Mouse (Mus musculus) natural killer cell, adult 2 months (primary cell): ENCODE data around the gene Naa38.
A peak's percentile ranks its signal among the peaks of the same experiment; 100 is the strongest.

ENCODE experiments used
- DNase-seq, 2 experiments: peaks; one replicate each; pipeline ENCODE4 v3.0.0; 2022; ENCODE audit warnings: low spot score in 2 of 2

Gene Naa38

DNA sequence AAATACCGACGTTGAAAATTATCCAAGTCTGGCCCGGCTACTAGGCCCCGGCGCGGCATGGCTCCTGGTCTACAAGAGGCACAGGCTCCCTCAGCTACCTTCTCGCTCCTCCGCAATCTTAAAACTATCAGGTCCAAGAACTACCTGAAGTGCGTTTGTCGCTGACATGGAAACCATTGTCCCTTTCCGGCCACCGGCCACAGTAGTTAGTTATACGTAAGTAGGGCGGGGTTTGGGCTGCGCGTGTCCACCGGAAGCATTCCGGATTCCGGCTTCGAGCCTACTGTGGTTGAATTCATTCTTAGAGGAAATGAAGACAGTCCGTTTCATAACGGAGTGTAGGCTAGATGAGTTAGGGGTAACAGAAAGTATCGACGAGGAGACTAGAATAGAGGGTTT lies at the start of gene Naa38, which contains the start of gene Cyb5d1:
TSS of gene Naa38 (plus strand) at position 253 of the 399 bp plus-strand sequence.
TSS of gene Cyb5d1 (minus strand) at position 397 of the 399 bp plus-strand sequence.
- peak; percentile 91 to 93 for DNase-seq

DNA sequence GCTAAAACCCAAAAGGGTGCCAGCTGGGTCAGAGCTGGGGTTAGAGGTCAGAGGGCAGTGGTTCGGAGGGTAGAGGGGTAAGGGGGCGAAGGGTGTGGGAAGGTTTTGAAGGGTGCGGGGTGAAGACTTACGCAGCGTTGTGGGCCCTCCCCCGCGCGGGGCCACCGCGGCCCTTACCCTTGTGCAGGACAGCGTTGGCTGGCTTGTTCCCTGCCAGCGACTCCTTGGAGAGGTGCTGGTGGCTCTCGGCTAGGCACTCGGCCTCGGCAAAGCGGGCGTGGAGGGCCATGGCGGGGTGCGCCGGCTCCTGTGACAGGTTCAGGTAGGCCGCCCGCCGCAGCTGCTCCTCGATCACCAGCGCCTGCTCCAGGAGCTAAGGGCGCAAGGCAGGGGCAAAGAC lies 48.8 kb upstream of the Naa38 start:
- no peak for DNase-seq

DNA sequence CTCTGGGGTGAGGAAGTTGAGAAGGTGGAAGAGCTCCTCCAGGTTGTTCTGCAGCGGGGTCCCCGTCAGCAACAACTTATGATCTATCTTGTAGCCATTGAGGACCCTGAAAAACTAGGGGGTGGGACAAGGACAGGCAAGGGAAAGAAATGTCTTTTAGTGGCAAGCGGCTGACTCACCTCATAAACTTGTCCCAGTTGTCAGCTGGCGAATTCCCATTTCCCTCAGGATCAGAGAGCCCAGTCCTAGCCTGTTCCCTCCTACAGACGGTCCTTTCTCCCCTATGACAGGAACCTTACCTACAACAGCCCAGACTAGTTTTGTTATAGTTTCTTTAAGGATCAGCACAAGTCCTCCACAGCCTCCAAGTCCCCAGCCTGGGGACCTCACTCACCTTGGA lies 38.7 kb upstream of the Naa38 start:
- no peak for DNase-seq

DNA sequence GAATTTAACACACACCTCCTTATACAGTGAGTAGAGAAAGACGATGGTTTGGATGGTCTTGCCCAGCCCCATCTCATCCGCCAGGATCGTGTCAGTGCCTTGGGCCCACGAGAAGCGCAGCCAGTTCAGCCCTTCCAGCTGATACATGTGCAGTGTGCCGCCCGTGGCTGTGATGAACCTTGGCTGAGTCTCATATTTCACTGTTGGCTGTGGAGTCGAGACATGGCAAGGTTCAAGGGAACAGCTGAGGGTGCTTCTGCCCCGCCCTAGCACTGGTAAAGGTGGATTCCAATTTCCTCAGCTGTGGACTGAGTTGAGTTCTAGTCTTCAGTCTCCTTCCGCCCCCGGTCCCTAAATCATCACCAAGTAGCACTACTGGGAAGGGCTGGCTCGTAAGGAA lies 37.6 kb upstream of the Naa38 start:
- DNase-seq = no peak

DNA sequence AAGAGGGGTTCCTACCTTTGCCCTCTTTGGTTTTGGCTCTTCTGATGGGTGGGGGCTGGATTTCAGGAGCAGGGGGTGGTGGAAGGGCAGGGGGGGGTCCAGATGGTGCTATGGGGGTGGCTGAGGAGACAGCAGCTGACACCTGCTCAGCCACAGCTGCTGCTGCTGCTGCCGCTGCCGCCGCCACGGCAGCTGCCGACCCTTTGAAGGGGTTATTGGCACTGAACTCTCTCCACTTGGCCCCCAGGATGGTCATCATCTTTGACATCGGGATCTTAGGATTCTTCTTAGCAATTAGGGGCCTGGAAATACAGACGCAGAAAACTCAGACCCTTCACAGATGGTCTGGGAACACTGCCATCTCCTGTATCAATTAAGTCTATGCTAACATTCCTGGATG lies 33.3 kb upstream of the Naa38 start:
- no peak for DNase-seq

DNA sequence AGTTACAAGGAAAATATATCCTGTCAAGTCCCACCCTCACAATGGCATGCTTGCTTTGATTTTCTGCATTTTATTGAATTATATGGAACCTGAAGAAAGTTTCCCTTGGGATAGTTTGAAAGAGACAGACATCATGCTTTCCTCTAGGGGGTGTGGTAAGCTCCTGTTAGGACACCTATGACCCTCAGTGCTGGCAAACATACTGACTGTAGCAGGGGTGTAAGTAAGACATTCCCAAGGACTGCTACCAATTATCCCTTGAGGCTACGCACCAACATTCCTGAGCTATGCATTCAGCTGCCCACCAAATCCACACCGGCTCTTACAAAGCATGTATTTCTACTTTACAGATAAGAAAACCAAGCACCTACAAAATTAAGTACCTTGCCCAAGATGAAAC lies 32.8 kb upstream of the Naa38 start:
- DNase-seq = no peak

DNA sequence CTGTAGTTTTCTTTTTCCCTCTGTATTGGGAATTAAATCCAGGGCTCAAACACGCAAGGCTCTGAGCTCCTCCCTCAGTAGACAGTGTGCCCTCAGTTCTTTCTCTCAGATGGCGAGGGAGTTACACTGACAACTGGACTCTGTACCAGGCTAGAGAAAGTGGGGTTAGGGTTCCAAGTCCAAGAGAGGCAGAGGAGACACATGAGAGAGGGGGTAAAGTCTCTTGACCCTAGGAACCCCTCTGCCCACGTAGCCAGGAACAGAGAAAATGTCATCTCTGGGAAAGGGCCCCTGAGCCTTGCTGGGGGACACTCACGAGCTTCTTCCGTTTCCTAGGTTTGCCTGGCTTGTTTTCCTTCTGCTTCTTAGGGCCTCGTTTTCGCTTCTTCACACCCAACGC lies 30.9 kb upstream of the Naa38 start:
- no peak for DNase-seq

DNA sequence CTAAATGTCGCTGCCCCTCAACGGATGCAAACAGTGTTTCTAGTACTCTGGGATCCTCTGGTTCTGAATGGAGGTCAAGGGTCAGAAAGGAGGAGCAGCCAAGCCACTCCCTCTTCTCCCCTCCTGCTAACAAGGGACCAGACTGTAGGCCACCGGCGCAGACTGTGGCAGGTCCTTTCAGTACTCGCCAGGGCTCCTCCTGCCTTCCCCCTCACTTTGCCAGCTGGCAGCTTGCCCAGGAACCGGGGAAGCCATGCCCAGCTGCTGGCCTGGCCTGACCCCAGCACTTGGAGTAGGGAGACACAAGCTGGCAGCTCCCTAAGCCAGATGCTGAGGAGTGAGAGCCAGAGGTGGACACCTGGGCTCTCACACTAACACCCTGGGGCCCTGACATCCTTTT lies 30.4 kb upstream of the Naa38 start:
- no peak for DNase-seq

DNA sequence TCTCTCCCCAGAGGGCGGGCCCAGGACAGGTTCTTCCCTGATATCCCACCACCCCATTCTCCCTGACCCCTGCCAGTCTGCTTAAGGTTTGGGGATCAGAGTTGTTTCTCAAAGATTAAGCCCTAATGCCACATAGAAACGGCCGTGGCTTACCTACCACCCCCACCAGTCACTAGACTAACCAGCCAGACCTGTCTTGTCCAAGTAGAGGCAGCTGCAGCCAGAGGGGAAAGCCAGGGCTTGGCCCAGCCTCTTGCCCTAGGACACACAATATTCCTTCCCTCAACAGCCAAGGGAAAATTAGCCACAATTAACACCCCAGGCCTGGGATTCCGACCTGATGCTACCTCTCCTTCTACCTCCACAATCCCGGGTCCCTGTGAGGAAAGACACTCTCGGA lies 29.6 kb upstream of the Naa38 start:
- DNase-seq = no peak

DNA sequence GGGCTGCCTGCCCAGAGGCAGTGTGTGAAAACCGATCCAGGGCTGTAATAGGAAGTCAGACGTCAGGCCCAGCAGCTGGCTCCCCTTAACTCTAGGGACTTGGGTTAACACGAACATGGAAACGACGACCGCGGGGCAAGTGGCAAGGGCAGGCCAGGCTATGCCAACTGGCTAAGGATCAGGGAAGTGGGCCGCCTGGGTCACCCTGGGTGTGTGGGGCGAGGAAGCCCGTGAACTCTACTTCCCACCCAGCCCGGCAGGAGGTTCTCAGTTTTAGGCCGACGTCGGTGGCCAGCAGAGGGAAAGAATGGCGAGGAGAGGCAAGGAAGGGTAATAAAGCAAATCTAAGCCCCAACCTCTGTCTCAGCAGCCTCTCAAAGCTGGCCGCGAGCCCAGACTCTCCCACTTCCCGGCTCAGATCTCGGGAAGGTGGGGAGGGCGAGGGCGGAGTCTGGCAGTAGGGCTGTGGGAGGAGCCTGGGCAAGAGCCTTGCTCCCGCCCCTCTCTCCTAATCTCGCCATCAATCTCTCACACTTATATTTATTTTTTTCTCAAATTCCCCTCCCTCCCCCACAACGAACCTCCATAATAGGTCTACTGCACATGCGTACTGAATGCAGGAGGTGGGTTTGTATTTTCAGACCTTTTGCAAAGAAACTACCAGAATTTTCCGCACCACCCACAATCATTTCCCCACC lies 29.0 kb upstream of the Naa38 start:
- peak; percentile 83 to 84 for DNase-seq

DNA sequence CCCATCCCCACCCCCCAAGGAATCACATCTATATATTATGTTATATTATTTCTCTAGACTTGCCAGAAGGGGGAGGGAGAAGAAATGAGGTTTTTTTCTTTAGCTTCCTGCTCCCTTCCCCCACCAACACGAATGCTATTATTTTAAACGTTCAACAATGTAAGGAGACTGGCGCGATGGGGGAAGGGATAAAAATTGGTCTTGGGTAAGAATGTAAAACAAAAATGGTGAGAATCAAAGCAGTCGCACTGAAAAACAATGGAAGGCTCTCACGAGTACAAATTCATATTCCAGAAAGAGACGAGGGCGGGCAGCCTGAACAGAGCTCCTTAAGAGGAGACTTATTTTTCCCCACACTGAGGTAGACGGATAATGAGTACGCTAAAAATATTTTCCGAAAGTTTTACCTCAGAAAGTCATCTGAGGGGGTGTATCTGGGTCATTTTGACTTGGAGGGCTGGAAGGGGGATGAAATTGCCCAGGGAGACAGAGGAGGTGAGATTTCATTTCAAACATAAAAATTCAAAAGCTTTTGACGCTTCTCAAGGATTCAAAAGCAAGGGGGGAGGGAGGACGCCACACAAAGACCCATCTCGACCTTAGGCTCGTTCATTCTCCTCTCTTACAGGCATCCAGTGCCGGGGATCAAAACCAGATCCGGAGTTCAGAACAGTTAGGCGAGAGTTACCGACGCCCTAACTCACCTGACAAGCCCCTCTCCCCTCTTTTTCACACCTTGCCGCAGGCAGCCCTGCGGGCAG lies 28.3 kb upstream of the Naa38 start:
- DNase-seq = peak; percentile 19 to 35

DNA sequence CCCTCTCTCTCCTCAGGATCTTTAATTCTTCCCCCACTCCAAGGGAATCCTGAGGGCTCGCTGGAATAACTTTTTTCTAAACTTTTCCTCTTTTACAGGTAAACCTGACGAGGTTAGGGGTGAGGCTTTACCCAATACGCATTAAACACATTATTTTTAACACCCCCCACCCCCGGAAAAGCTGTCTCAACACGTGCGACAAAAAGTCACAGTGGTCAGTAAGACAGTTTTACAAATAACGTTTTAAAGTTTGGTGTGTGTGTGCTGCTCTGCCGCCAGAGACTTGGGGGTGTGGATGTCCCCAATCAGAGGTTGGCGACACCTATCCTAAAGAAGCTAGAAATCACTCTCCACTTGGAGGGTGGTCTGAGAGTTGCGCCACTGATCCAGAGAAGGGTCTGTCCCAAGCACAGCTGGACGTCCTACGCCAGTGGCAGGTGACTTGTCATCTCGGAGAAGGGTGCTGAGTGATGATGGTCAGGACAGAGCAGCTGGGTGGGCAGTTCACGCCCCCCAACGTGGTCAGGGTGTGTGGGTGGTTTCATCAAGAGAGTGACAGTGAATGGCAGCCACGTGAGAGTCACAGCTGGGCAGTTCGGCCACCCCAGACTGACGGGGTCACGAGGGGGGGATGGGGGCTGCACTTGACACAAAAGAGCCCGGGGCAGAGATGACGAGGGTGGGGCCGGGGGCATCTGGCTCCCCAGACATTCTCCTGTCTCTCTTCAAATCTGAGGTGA lies 27.5 kb upstream of the Naa38 start:
- DNase-seq = peak; percentile 79 to 86

DNA sequence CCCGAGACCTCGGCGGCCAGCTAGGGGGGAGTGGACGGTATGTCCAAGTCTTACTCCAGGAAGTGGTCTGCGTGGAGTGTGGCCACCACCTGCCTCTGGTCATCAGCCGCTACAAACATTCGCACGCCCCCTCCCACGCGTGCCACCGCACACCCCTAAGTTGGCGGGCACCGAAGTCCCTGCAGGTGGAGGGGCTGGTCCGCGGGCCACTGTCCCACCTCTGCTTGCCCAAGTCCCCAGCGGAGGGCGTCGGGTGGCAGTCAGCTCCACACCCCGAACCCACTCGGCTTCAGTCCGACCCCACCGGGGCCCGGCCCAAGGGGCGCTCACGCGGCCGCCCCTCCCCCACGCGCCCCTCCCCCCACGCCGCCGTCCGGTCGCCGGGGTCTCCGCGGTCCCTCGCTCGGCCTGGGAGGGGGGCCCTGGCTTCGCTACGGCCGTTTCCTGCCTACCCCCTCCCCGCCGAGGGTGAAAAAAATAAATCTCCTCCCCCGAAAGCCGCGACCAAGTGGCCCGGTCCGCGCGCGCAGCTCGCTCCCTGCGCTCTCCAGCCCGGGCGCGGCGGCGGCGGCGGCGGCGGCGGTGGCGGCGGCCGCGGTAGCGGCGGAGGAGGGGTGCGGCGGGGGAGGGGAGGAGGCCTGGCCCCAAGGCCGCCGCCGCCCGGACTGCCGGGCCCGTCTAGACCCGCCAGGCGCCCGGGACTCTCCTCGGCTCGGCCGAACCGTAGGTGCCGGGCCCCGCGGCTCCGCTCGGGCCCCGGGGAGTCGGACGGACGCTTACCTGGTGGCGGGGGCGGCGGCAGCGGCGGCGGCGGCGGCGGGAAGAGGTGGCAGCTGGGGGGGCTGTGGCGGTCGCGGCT lies 26.7 kb upstream of the Naa38 start:
- DNase-seq = peak; percentile 50 to 61

DNA sequence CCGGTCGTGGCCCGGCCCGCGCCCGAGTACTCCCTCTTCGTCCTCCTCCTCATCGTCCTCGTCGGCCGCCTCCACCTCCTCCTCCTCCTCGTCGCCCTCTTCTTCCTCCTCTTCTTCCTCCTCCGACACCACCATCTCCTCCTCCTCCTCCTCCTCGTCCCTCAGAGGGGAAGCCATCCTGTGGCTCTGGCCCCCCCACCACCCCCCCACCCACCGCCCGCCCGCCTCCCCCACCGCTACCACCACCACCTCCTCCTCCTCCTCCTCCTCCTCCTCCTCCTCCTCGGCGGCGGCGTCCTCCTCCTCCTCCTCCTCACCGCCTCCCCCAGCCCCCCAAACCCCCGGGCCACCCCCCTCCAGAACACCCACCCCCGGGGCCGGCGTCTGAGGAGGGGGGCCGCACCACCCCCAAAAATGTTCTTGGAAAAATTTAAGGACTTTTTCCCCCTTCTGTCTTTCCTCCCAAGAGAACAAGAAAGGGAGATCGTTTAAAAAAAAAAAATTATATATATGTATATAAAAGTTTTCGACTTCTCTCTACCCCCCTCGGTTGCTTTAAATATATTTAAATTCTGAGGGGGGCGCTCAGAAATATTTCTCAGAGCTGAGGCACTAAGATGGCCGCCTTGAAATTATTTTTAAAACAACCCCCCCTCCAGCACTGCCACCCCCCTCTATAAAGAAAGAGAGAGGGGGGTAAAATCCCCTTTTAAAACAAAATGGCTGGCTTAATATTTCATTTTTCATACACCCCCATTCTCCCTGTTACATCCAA lies 25.9 kb upstream of the Naa38 start, which contains the start of gene Chd3:
TSS of gene Chd3 (minus strand) at position 192 of the 775 bp plus-strand sequence.
- no peak for DNase-seq

DNA sequence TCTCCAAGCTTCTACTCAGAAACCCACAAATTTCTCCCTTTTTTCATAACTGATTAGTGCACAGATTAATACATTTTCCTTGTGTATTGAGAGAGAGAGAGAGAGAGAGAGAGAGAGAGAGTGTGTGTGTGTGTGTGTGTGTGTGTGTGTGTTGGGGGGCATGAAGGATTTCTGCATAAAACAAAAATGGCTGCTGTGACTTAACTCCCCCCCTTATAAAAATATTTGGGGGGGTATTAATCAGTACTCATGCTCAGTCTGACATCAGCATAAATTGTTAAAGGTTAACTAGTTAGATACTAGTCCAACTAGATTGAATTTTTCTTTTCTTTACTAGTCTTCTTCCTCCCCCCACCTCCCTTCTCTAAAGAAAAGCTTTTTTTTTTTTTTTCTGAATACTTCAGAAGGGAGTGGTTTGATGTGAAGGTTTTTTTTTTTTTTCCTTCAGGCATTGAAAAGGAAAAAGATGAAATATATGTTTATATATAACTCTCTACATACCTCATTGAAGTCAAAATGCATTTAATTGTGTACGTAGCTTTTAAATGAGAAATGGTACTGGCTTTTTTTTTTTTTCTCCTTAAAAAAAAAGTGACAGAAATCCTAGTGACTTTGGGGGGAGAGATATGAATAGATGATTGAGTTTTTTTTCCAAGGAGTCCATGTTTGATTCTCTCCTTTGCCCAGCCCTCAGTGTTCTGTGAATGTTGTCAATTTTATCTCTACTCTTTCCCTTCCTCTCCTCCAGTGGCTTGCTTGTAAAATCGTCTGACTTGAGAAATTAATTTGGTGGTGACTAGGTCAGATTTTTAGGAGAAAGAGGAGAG lies 25.1 kb upstream of the Naa38 start:
- no peak for DNase-seq

DNA sequence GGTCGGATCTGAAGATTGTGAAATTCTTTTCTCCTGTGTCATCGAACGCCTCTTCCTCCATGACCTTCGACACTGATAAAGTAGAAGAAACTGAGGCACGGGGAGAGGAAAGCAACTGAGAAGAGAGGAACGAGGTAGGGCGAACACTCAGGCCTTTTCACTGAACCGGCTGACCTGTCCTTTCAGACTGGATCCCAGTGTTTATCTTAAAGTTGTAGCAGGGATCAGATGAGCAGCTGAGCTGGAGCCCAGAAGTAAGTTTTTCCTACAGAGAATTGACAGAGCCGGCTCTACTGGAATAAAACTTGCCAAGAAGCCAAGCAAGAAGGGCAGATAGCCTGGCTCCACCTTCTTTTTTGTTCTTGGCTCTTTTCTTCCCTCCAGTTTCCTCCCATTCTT lies 24.5 kb upstream of the Naa38 start:
- no peak for DNase-seq

DNA sequence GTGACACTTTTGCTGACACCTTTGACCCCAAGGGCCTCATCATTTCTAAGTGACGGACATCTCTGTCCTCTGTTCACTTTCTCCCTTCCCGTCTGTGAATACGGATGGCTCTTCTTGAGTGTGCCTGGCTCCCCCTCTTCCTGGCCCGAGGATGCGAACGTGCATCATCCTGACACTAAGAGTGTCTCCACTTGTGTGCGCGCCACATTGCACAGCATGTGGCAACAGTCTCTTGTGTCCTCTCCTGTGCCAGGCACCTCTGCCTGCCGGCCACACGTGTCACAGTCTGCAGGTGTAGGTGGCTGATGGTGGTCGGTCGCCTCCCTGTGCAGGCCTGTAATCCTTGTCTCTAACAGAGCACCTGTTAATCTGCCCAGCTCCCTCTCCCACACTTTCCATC lies 23.7 kb upstream of the Naa38 start:
- no peak for DNase-seq

DNA sequence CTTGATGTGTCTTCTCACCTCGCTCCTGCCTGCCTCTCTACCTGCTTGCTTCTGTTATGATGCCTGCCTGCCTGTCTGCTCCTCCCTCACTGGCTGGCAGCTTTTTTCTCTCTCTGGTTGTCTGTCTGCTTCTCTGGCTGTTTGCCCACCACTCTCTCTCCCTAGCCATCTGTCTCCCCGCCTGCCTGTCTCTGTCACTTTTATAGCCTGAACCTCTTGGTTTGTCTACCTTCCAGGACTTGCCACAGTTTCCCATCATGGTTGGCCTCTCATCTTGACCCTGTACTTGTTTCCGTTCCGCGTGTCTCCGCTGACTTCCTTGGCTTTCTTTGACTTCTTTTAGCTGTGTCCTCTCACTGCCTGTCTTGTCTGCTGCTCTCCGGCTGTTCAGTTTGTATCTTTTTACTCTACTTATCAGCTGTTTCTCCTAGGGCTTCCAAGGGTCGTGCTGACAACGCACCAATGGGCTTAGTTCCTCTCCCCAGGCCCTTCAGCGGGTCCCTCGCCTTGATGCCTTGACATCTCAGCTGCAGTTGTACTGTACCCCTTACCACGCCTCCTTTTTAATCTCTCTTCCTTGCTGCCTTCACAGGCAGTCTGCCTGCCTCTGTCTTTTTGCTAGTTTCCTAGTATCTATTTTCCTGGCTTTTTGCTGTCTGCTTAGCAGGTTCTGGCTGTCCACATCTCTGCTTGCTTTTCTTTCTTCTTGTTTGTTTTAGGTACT lies 23.1 kb upstream of the Naa38 start:
- DNase-seq = no peak

DNA sequence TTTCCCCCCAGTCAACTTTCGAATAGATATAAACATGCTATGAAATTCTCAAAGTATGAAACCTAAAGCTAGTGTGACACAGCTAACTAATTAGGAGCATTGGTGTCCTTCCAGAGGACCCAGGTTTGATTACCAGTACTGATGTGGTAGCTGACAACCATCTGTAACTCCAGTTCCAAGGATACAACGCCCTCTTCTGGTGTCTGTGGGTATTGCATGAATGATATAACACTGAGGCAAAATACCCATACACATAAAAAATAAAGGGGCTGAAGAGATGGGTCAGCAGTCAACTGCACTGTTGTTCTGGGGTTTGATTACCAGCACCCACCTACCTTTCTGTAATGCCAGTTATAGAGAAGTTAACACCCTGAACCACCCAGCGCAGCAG lies 22.5 kb upstream of the Naa38 start:
- DNase-seq = peak; percentile 37 to 49
